Mouse (Mus musculus) erythroblast, embryonic 14.5 days (primary cell): ENCODE data around the gene Cldn11. TPM values are rescaled to one million over a fixed set of nuclear protein-coding genes. Genes with fewer than 3 reads are reported as not detected.

Source experiments
- H3K27me3 ChIP-seq: 2 replicates; pipeline ENCODE4 v1.6.1; 2012; ENCODE audit warnings: inconsistent platforms; ENCODE audit not compliant: control insufficient read depth
- H3K36me3 ChIP-seq: 2 replicates; pipeline ENCODE4 v1.6.1; 2012; ENCODE audit warnings: mild to moderate bottlenecking, inconsistent platforms; ENCODE audit not compliant: control insufficient read depth
- H3K4me1 ChIP-seq: 2 replicates; pipeline ENCODE4 v1.6.1; 2012; ENCODE audit warnings: inconsistent platforms; ENCODE audit not compliant: control insufficient read depth
- H3K4me3 ChIP-seq: replicated peaks from 2 replicates; pipeline ENCODE3; 2012; ENCODE audit warnings: moderate library complexity, mild to moderate bottlenecking, inconsistent platforms
- H3K9me3 ChIP-seq: 2 replicates; pipeline ENCODE4 v1.6.1; 2012; ENCODE audit warnings: low read length, inconsistent platforms, mixed read lengths; ENCODE audit not compliant: control insufficient read depth
- GATA1 ChIP-seq: IDR thresholded peaks from 2 replicates; pipeline ENCODE4 v1.6.1; 2012; ENCODE audit warnings: low read length, inconsistent platforms, mixed read lengths
- TAL1 ChIP-seq: IDR thresholded peaks from 3 replicates; pipeline ENCODE4 v1.6.1; 2012; ENCODE audit warnings: low read length, inconsistent platforms, mixed read lengths
- polyA plus RNA-seq: library from polyadenylated mRNA; stranded (reverse); fragments of >175 nt; gene quantifications from 2 replicates; pipeline ENCODE4 v1.2.3, GENCODE M21; 2012

Gene Cldn11
- polyA plus RNA-seq, 1 experiment = not detected

DNA sequence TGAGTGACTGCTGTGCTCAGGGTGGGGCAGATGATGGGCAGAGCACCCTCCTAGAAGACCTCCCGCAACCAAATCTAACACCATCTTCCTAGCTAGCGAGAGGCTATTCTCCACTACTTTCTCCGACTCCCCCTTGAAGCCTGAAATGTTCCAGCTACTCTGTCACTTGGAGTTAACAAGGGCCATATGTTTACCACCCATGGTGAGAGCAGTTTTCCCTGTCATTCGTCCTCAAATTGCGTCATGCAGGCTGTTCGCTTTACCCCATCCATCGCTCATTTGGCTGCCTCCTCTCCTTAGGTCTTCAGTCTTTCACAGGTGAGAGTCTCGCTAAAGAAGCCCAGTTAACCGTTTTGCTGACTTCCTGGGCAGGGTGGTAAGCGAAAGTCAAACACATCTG lies 41.7 kb downstream of the Cldn11 start:
- Histone ChIP-seq H3K27me3 (no peaks in the 10 kb centered on the region), H3K36me3 (no peaks in the 10 kb centered on the region), H3K9me3 (peaks cover 13% of the 10 kb centered on the region), H3K4me1 (no peaks in the 10 kb centered on the region), H3K4me3 (no peak overlapping the region)
- TF ChIP-seq TAL1 (no peak), GATA1 (no peak)

DNA sequence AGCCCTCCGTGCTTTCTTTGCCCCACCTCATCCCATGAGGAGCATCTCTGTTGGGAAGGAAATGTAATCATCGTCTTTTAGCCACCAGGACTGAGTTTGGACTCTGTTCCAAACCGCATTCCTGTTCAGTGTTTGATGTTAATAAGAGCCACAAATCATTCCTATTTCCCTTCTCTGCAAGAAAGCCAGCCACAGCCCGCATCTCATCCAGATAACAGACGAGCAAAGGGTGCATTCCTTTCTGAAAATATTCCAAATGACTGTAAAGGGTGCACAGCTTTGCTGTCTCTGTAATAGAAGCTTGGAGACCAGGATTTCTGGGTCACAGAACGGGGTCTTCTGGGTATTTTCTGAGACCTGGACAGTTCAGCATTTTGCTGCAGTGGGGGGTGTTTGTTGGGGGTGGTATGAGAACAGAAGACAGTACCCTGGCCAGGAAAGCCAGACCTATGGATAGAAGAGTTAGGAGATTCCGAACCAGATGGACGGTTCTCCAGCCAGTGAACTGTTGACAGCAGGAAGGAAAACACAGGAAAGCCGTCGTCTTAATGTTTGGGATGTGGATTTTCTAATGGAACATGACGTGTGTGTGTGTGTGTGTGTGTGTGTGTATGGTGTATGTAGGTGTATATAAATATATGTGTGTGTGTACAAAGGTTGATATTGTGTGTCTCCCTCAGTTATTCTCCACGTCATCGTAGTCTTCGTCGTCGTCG lies 49.6 kb downstream of the Cldn11 start:
- TF ChIP-seq GATA1 = no peak
- no peak for TF ChIP-seq TAL1
- Histone ChIP-seq H3K27me3 (no peaks in the 10 kb centered on the region), H3K4me1 (no peaks in the 10 kb centered on the region), H3K36me3 (no peaks in the 10 kb centered on the region), H3K4me3 (no peak overlapping the region), H3K9me3 (no peaks in the 10 kb centered on the region; the same call in 1 of the 2 replicates)

DNA sequence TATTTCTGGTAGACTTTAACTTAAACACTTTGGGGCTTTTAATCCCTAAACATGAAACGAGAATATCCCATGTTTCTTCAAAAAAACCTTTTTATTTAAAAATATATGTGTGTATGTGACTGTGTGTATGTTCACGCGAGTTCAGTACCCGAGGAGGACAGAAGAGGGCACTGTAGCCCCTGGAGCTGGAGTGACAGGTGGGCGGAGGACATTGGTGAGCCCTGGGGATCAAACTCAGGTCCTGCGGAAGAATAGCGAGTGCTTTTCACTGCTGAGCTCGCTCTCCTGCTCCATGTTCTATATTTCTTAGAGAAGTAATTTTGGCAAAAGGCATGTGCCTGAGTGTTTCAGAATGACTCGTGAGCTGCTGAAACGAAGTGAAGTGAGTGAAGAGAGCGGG lies 54.2 kb downstream of the Cldn11 start:
- Histone ChIP-seq H3K36me3 (no peaks in the 10 kb centered on the region), H3K4me1 (no peaks in the 10 kb centered on the region), H3K4me3 (no peak overlapping the region), H3K27me3 (no peaks in the 10 kb centered on the region), H3K9me3 (no peaks in the 10 kb centered on the region; the same call in 1 of the 2 replicates)
- TF ChIP-seq TAL1 = no peak
- no peak for TF ChIP-seq GATA1

DNA sequence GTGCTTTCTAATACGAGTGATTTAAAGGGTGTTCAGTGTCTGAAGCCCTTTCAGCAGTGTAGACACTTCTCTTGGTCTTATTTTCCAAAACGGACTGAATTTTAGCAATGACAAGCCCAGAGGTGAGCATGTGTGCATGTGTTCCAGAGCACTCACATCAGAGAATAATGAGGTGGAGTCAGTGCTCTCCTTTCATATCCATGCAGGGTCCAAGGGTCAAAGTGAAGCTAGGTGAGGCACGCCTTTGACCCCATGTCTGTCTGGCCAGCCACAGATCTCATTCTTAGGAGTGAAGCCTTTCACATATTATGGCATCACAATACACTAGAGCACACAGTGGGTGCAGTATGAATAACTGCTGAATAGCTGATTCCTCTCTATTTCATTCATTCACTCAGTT lies 55.4 kb downstream of the Cldn11 start:
- H3K9me3 ChIP-seq = no peaks in the 10 kb centered on the region; the same call in 1 of the 2 replicates
- H3K36me3 ChIP-seq = no peaks in the 10 kb centered on the region
- no peaks in the 10 kb centered on the region for H3K27me3 ChIP-seq
- TF ChIP-seq TAL1 (no peak), GATA1 (no peak)
- H3K4me1 ChIP-seq = no peaks in the 10 kb centered on the region
- H3K4me3 ChIP-seq = no peak overlapping the region

DNA sequence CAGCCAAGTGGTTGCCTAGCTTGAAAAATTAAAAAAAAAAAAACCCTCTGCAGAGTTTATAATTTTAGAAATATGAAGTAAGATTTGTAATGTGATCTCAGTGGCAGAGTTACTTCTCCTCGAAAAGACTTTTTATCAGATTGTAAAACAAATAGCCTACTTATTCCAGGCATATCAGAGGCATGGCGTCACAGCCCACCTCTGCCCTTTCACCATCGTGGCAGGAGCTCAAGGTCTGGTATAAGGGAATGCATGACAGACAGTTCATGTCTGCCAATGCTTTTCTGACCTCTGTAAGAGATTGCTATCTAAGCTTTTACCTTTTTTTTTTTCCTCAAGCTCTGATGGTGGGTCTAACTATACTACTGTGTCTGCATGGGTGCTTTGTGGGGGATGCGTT lies 58.3 kb downstream of the Cldn11 start:
- Histone ChIP-seq H3K4me3 (no peak overlapping the region), H3K36me3 (no peaks in the 10 kb centered on the region), H3K27me3 (no peaks in the 10 kb centered on the region), H3K9me3 (no peaks in the 10 kb centered on the region; the same call in 1 of the 2 replicates), H3K4me1 (no peaks in the 10 kb centered on the region)
- TF ChIP-seq TAL1 (no peak), GATA1 (no peak)

DNA sequence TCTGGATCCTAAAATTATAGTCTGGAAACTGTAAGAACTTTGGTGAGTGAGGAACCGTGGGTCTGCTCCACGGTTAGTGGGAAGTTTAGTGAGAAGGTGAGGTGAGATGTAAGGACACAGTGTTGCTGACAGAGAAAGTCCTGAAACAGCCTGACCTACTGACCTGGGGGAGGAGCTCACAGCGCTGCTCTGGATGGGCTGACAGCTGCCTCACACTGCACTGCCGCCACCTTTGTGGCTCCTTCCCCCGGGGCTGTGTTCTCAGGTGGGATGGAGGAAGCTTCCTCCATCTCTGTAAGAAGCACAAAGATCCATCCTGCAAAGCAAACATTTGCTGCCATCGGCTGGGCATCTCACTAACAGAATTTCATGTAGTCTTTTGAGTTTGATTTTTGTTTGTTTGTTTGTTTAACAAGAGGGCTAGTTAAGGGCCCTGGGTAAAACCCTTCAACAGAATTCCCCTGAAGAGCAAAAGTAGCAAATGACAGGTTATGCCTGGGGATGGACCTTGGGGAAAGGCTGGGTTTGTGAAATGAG lies 58.8 kb downstream of the Cldn11 start:
- TF ChIP-seq GATA1 (no peak), TAL1 (no peak)
- Histone ChIP-seq H3K9me3 (no peaks in the 10 kb centered on the region; the same call in 1 of the 2 replicates), H3K27me3 (no peaks in the 10 kb centered on the region), H3K4me1 (no peaks in the 10 kb centered on the region), H3K4me3 (no peak overlapping the region), H3K36me3 (no peaks in the 10 kb centered on the region)

DNA sequence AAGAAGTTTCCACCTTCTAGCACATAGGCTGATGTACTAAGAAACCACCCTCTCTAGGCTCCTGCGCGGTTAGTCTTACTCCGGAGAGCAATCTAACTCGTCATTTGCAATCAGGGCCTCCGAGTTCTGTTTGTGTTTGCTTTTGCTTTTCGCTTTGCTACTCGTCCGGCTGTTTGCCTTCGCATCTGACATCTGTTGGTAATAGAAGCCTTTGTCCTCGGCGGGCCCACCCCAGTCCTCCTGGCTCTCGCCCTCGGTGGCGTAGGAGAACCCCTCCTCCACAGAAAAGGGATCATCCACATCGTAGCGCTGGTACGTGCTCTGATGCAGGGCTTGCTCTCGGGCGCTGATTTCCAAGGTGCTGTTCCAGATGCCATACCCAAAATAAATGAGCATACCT lies 59.3 kb downstream of the Cldn11 start:
- Histone ChIP-seq H3K9me3 (no peaks in the 10 kb centered on the region), H3K4me3 (no peak overlapping the region)

DNA sequence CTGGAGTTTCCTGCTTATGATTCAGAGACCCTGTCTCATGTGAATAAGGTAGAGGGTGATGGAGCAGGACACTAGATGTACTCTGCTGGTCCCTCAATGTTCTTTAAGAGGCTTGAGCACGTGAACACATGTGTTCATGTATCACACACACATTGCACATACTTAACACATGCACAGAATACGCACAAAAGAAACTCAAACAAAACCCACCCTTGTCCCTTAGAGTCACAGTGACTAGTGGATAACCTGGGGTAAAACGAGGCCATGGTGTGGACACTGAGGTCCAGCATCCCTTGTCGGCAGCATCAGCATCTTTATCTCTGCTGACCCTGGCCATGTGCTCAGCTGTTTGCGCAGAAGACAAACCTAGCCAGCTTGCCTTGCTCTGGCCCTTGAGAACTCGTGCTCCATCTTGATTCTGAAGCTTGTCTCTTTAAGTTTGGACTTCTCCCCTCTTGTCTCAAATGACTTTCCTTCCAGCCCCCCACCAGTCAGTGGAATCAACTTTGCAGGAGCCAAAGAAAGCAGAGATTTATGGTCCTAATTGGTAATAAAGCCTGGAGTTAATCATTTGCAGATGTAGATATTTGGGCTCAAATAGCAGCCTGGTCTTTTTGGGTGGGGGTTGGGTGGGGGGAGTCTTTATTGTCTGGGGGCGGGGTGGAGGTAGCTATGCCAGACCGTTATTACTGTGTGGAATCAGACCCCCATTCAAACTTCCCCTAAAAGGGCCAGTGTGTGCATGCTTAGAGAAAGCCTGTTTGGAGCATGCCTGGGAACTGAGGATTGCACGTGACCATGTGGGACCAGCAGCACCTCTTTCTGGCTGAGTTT lies 62.7 kb downstream of the Cldn11 start:
- Histone ChIP-seq H3K9me3 (no peaks in the 10 kb centered on the region), H3K4me1 (no peaks in the 10 kb centered on the region), H3K36me3 (no peaks in the 10 kb centered on the region), H3K27me3 (no peaks in the 10 kb centered on the region), H3K4me3 (no peak overlapping the region)
- TF ChIP-seq GATA1 (no peak), TAL1 (no peak)

More for the DNA sequence above, 59.3 kb downstream of the Cldn11 start:
- H3K27me3 ChIP-seq = no peaks in the 10 kb centered on the region
- H3K4me1 ChIP-seq = no peaks in the 10 kb centered on the region
- no peaks in the 10 kb centered on the region for H3K36me3 ChIP-seq
- TF ChIP-seq GATA1 = no peak

DNA sequence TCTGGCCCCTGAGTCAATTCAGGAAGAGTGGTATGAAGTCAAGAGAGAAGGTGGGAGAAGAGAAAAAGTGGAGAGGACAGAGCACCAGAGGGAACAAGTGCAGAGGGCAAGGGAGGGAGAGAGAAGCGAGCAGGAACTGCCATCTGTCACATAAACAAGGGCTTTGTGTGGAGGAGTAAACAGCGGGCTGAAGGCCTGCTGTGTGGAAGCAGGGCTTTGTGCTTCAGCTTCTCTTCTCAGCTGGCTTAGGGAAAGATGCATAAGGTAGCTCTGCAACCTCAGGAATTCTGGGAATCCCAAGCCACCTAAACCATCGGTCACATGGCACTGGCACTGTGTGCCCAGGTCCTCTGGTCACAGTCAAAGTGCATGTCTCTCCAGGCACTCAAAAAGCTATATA lies 64.1 kb downstream of the Cldn11 start:
- no peaks in the 10 kb centered on the region; the same call in 1 of the 2 replicates for H3K9me3 ChIP-seq
- H3K27me3 ChIP-seq = no peaks in the 10 kb centered on the region
- H3K36me3 ChIP-seq = no peaks in the 10 kb centered on the region
- H3K4me3 ChIP-seq = no peak overlapping the region
- TF ChIP-seq TAL1 (no peak), GATA1 (no peak)
- H3K4me1 ChIP-seq = no peaks in the 10 kb centered on the region

Other genes starting within 250 kb of the Cldn11 start
- gene Phc3, start 180.5 kb upstream of the Cldn11 start, polyA plus RNA-seq = 0.08 and 0.09 TPM in 2 replicates
- 0.02 and 0.10 TPM in 2 replicates for gene Prkci, start 154.2 kb upstream of the Cldn11 start, polyA plus RNA-seq
- gene Skil, start 54.9 kb upstream of the Cldn11 start, polyA plus RNA-seq = 0.15 and 0.19 TPM in 2 replicates
- gene Slc7a14, start 160.5 kb downstream of the Cldn11 start, polyA plus RNA-seq = not detected in 2 replicates